Mouse (Mus musculus): Measurements from ENCODE around the gene Alad.
"Not testable (repeated sequence)": the region's sequence is repeated elsewhere in the genome, so short reads cannot be mapped to it uniquely, and the experiment has no call there.

- TF ChIP-seq CTCF (IDR thresholded peaks at IDR 0.05; ENCODE audit: low read depth): peak; percentile 72
- TF ChIP-seq EP300 (IDR thresholded peaks at IDR 0.05; ENCODE audit: low read depth): not testable (repeated sequence)
Observed at GRCm38 (mm10) chr4:62479593-62479936, 40.2 kb downstream of the Alad start.
